Mouse (Mus musculus) inflammation-experienced regulatory T-cells (primary cell): Measurements from ENCODE around the gene Rspo1. TPM values are rescaled to one million over a fixed set of nuclear protein-coding genes. Genes with fewer than 3 reads are reported as not detected.

Source experiments
- polyA plus RNA-seq, 2 experiments: library from polyadenylated mRNA; unstranded; fragments of 100-300 nt; shearing (Covaris generic); gene quantifications; one replicate each; pipeline ENCODE4 v1.2.1; 2017

Gene Rspo1
- not detected for polyA plus RNA-seq

DNA sequence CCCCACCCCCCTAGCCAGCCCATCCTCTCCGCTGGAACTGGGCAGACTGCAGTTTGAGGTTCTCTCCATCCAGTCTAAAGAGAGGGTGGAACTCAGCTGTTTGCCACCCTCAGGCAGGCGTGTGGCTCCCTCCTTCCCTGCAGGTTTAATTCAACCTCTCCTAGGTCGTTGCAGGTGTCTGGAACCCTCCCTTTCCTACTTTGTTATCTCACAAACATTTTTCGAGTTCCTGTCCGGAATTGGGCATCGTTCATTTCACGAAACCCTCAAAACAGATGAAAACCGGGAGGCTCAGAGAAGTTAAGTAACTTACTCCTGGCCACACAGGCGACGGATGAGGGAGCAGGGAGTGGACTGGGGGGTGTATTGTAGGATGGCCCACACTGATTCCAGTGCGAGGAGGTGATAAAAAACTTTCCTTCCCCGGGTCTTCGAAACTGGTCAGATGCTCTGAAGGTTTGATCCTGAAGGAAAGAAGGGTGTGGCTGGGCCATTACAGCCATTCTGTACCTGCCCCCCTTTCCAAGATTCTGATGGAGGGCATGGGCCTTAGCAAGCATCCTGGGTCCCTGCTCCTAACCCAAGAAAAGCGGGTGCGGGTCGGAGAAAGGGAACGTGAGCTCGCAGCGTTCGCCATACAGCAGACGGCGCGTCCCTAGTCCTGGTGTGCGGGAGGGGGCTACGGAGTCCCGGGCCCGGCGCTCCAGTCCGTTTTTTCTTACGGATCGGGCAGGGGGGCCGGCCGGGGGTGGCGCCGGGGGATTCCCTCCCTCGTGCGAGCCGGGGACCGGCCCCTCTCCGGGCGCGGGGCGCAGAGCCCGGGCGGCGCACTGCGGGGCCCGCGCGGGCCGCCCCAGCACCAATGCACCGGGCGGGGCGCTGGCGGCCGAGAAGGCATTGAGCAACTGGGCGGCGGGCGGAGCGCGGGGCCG lies at the start of gene Rspo1:
Gene Rspo1, plus strand, starts transcription at position 760 of the 932 bp plus-strand sequence.

DNA sequence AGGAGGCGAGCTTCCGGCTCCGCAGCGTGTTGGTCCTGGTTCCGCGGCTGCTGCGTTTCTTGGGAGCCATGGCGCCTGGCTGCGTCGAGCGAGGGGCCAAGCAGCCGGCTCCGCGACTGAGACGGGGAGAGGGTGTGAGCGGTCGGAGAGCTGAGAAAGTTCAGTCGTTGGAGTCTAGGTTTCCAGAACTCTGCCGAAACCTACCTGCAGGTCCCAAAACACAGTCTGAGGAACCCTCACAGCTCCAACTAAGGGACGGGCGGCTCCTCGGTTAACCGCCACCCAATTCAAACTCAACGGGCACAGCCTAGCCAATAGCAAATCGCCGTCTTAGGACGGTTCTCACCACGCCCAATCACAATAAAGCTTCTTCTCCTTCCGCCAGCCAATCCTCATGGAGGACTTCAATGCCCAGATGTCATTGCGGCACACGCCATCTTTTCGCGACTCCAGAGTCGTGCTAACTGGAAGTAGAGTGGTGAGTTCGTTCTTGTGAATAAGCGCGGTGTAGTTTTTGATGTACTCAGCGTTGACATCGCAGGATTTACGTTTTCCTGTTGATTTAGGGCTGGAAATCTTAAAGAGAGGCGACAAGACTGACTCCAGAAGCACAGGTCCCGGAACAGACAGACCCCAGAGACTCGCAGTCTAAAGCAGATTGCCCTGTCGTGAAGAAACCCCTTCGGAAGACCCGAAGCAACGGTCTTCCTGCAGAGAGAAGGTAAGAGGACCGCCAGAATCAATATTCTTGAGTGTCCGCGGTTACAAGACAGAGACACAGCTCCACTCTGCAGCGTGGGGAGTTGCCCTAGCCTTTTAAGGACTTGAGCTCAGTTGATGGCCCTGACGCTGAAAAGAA lies 49.4 kb upstream of the Rspo1 start, which contains the start of gene 9930104L06Rik:
Gene 9930104L06Rik, plus strand, starts transcription at position 436 of the 859 bp plus-strand sequence.

DNA sequence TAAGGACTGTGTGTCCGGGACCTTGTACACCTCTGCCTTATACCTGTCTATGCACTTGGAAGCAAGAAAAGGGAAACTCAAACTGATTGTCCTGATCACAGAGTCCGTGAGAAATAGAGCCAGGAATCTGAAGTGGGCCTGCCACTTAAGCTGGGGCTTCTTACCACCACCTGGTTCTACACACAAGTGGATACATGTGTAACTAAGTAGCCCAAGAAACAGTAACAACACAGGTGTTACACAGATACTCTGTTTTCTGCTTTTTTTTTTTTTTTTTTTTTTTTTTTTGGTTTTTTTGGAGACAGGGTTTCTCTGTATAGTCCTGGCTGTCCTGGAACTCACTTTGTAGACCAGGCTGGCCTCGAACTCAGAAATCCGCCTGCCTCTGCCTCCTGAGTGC lies 47.0 kb upstream of the Rspo1 start, which contains the start of gene Cdca8:
Gene Cdca8, minus strand, starts transcription at position 101 of the 400 bp plus-strand sequence.

DNA sequence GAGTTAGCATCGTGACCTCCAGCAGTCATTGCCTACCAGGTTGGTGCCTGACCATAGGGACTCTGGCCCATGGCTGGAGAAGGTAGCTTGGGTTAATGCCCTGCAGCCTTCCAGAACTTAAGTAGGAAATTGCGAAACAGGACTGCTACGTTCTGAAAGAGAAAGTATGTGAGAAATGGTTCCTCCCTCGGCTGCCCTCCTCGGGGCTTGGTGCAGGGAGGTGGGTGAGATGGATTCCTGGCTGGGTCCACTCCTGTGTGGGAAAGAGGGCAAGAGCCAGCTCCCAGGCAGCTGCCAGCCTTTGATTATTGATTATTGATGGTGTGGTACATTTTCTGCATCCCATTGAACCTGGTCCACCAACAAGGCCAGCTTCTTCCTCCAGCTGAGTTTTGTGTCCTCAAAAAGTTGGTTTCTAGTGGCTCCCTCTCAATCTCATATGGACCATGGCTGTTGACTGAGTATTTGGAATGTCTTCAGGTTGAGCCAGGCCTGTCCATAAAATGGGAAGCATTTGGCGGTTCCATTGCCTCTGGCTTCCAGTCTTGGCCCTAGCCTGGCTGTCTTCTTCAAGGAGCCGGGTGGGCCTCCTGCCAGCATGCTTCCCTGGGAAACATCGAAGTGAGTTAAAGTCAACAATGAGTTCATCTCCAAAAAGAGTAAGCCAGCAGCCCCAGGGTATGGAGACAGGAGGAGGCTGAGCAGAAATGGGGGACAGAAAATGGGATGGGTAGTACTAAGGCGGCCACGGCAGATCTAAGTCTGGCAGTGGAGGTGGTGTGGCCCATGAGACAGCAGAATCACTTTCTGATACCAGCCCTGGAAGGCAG lies 29.8 kb downstream of the Rspo1 start, which contains the start of gene Gnl2:
Gene Gnl2, plus strand, starts transcription at position 780 of the 830 bp plus-strand sequence.

Other genes with a start within 250 kb of the Rspo1 start
- 100 to 1,000 TPM; 135 to 166 TPM for gene Inpp5b, start 244.6 kb upstream of the Rspo1 start, polyA plus RNA-seq
- 10 to 100 TPM; 17.9 to 18.0 TPM for gene Mtf1, start 184.3 kb upstream of the Rspo1 start, polyA plus RNA-seq
- 100 to 1,000 TPM in 1 of 2 experiments, 10 to 100 TPM in 1; 77.7 to 103 TPM for gene Yrdc, start 135.8 kb upstream of the Rspo1 start, polyA plus RNA-seq
- 10 to 100 TPM; 20.0 to 21.1 TPM for gene 1110065P20Rik, start 135.2 kb upstream of the Rspo1 start, polyA plus RNA-seq
- gene Maneal, start 124.3 kb upstream of the Rspo1 start, polyA plus RNA-seq: 1 to 10 TPM; 3.8 to 4.4 TPM
- 1 to 10 TPM in 1 of 2 experiments, under 1 TPM in 1; 0.37 to 1.1 TPM for gene Epha10, start 105.5 kb upstream of the Rspo1 start, polyA plus RNA-seq
- 10 to 100 TPM; 12.9 to 13.8 TPM for gene 9930104L06Rik, start 49.4 kb upstream of the Rspo1 start, polyA plus RNA-seq
- 10 to 100 TPM in 1 of 2 experiments, 1 to 10 TPM in 1; 7.8 to 10.1 TPM for gene Cdca8, start 47.1 kb upstream of the Rspo1 start, polyA plus RNA-seq
- gene Gnl2, start 30.2 kb downstream of the Rspo1 start, polyA plus RNA-seq: 10 to 100 TPM; 74.4 to 85.0 TPM
- gene Dnali1, start 79.3 kb downstream of the Rspo1 start, polyA plus RNA-seq: under 1 TPM in 1 of 2 experiments, not detected in 1; 0.31 TPM
- 10 to 100 TPM; 38.5 to 40.9 TPM for gene Snip1, start 80.2 kb downstream of the Rspo1 start, polyA plus RNA-seq
- 10 to 100 TPM; 54.4 to 63.7 TPM for gene Meaf6, start 98.7 kb downstream of the Rspo1 start, polyA plus RNA-seq
- gene Zc3h12a, start 141.4 kb downstream of the Rspo1 start, polyA plus RNA-seq: 10 to 100 TPM; 20.4 to 21.9 TPM